Mouse (Mus musculus) bone marrow macrophage, adult 2 months (primary cell): Measurements from ENCODE around the gene Snx17. TPM values are rescaled to one million over a fixed set of nuclear protein-coding genes. Genes with fewer than 3 reads are reported as not detected.
A peak's percentile ranks its signal among the peaks of the same experiment; 100 is the strongest.

ENCODE experiments used
- H3K27ac ChIP-seq: 2 replicates; pipeline ENCODE4 v1.5.1; 2012; ENCODE audit warnings: low read depth, low read length; ENCODE audit not compliant: insufficient read depth
- H3K4me1 ChIP-seq: 2 replicates; pipeline ENCODE4 v1.6.1; 2012; ENCODE audit warnings: low read length; ENCODE audit not compliant: control insufficient read depth, insufficient read depth
- H3K4me3 ChIP-seq: 2 replicates; pipeline ENCODE4 v1.5.1; 2012; ENCODE audit warnings: mild to moderate bottlenecking, low read length, moderate library complexity; ENCODE audit not compliant: insufficient read depth
- CTCF ChIP-seq: IDR thresholded peaks from 2 replicates; pipeline ENCODE4 v1.5.1; 2012; ENCODE audit warnings: low read depth, mild to moderate bottlenecking, low read length, moderate library complexity
- POLR2A ChIP-seq: IDR thresholded peaks from 2 replicates; pipeline ENCODE4 v1.6.1; 2012; ENCODE audit warnings: mild to moderate bottlenecking, low read depth, low read length, borderline replicate concordance
- polyA plus RNA-seq: library from polyadenylated mRNA; stranded (reverse); fragments of >200 nt; gene quantifications from 2 replicates; pipeline ENCODE4 v1.2.4, GENCODE M21; 2012; ENCODE audit not compliant: missing spikeins, insufficient read depth, insufficient read length

The Snx17 gene
- polyA plus RNA-seq, 1 experiment, result 85.8 TPM

GRCm38 (mm10) chr5:31222696-31223095 is 29.7 kb downstream of the Snx17 start:
- no peak for TF ChIP-seq CTCF
- no peak for TF ChIP-seq POLR2A
- Histone ChIP-seq H3K27ac (no peak overlapping the region), H3K4me3 (no peak overlapping the region), H3K4me1 (peaks cover 2% of the 10 kb centered on the region; the same call in 1 of the 2 replicates)

GRCm38 (mm10) chr5:31226641-31227040 is 33.6 kb downstream of the Snx17 start:
- Histone ChIP-seq H3K27ac (no peak overlapping the region), H3K4me3 (no peak overlapping the region), H3K4me1 (peaks cover 12% of the 10 kb centered on the region)
- TF ChIP-seq POLR2A (no peak), CTCF (no peak)

- TF ChIP-seq CTCF (no peak), POLR2A (no peak)
- H3K4me1 ChIP-seq, result peaks cover 8% of the 10 kb centered on the region
- peak within 1 kb of the TSS; percentile 93 for H3K27ac ChIP-seq
- peak within 1 kb of the TSS; percentile 91 for H3K4me3 ChIP-seq
Measured at GRCm38 (mm10) chr5:31240637-31241521, 47.9 kb downstream of the Snx17 start, which contains the start of the genes Nrbp1 and Gm9970. TSS of gene Nrbp1 (plus strand) at chr5:31240864. TSS of gene Gm9970 (minus strand) at chr5:31241232.

- Histone ChIP-seq H3K27ac (peak overlapping the region; percentile 0; the same call in 1 of the 2 replicates), H3K4me1 (peaks cover 8% of the 10 kb centered on the region), H3K4me3 (peak overlapping the region; percentile 71)
- TF ChIP-seq POLR2A (no peak), CTCF (no peak)
Measured at GRCm38 (mm10) chr5:31241522-31242034, 48.6 kb downstream of the Snx17 start.

- H3K4me3 ChIP-seq, result peak overlapping the region; percentile 71
Measured at GRCm38 (mm10) chr5:31242191-31242590, 49.2 kb downstream of the Snx17 start.

More at GRCm38 (mm10) chr5:31242191-31242590, 49.2 kb downstream of the Snx17 start:
- H3K4me1 ChIP-seq, result peaks cover 8% of the 10 kb centered on the region
- H3K27ac ChIP-seq, result no peak overlapping the region
- TF ChIP-seq CTCF, result no peak
- TF ChIP-seq POLR2A, result no peak

Other genes starting within 250 kb of the Snx17 start
- not detected in 2 replicates for gene Cgref1, start 247.6 kb upstream of the Snx17 start, polyA plus RNA-seq
- 131 and 140 TPM in 2 replicates for gene Preb, start 232.9 kb upstream of the Snx17 start, polyA plus RNA-seq
- not detected in 2 replicates for gene Tcf23, start 224.6 kb upstream of the Snx17 start, polyA plus RNA-seq
- 114 and 133 TPM in 2 replicates for gene Atraid, start 144.9 kb upstream of the Snx17 start, polyA plus RNA-seq
- gene Slc5a6, start 144.3 kb upstream of the Snx17 start, polyA plus RNA-seq, result 5.5 and 7.5 TPM in 2 replicates
- gene Cad, start 138.4 kb upstream of the Snx17 start, polyA plus RNA-seq, result 4.2 and 4.6 TPM in 2 replicates
- gene Dnajc5g, start 86.9 kb upstream of the Snx17 start, polyA plus RNA-seq, result not detected in 2 replicates
- not detected in 2 replicates for gene Slc30a3, start 85.0 kb upstream of the Snx17 start, polyA plus RNA-seq
- not detected in 2 replicates for gene Trim54, start 76.5 kb upstream of the Snx17 start, polyA plus RNA-seq
- not detected in 2 replicates for gene Ucn, start 54.4 kb upstream of the Snx17 start, polyA plus RNA-seq
- 75.0 and 75.3 TPM in 2 replicates for gene Mpv17, start 39.0 kb upstream of the Snx17 start, polyA plus RNA-seq
- 0.93 and 2.7 TPM in 2 replicates for gene Gm29609, start 13.3 kb upstream of the Snx17 start, polyA plus RNA-seq
- gene Gtf3c2, start 13.1 kb upstream of the Snx17 start, polyA plus RNA-seq, result 80.4 and 90.2 TPM in 2 replicates
- gene Eif2b4, start 203 bp downstream of the Snx17 start, polyA plus RNA-seq, result 28.3 and 28.9 TPM in 2 replicates
- gene Zfp513, start 9.1 kb downstream of the Snx17 start, polyA plus RNA-seq, result 32.3 and 33.1 TPM in 2 replicates
- 61.2 and 67.7 TPM in 2 replicates for gene Ppm1g, start 27.5 kb downstream of the Snx17 start, polyA plus RNA-seq
- gene Nrbp1, start 47.6 kb downstream of the Snx17 start, polyA plus RNA-seq, result 84.1 and 85.8 TPM in 2 replicates
- gene Gm9970, start 48.0 kb downstream of the Snx17 start, polyA plus RNA-seq, result not detected in 2 replicates
- gene Krtcap3, start 58.5 kb downstream of the Snx17 start, polyA plus RNA-seq, result 4.6 and 8.3 TPM in 2 replicates
- 36.9 and 45.0 TPM in 2 replicates for gene Ift172, start 97.9 kb downstream of the Snx17 start, polyA plus RNA-seq
- not detected in 2 replicates for gene Fndc4, start 102.9 kb downstream of the Snx17 start, polyA plus RNA-seq
- not detected in 2 replicates for gene Gckr, start 104.2 kb downstream of the Snx17 start, polyA plus RNA-seq